Mouse (Mus musculus): ENCODE measurements around the gene Tmem150a.

- TF ChIP-seq POLR2A (IDR thresholded peaks at IDR 0.05; ENCODE audit: low read depth, low read length): no peak
- TF ChIP-seq CTCF (conservative IDR thresholded peaks at IDR 0.05; ENCODE audit: insufficient read depth, insufficient read length, low read depth, low read length): no peak
Measured at GRCm38 (mm10) chr6:72388791-72389329, 33.6 kb downstream of the Tmem150a start.
